Mouse (Mus musculus) left cerebral cortex, adult 2 months (tissue): Measurements from ENCODE around the gene Slc2a3. TPM values are rescaled to one million over a fixed set of nuclear protein-coding genes. Genes with fewer than 3 reads are reported as not detected.

ENCODE experiments used
- DNase-seq, 2 experiments: peaks; one replicate each; pipeline ENCODE4 v3.0.0; 2021 to 2022; ENCODE audit warnings: low spot score in 2 of 2, mixed read lengths in 1 of 2; ENCODE audit errors: extremely low spot score in 1 of 2
- H3K27ac ChIP-seq: fragments of 200-600 bp; 2 replicates; pipeline ENCODE4 v1.8.1; 2022
- H3K4me3 ChIP-seq: fragments of 200-600 bp; 2 replicates; pipeline ENCODE4 v1.8.1; 2022
- CTCF ChIP-seq: fragments of 200-600 bp; IDR thresholded peaks from 2 replicates; pipeline ENCODE4 v1.8.1; 2022; ENCODE audit warnings: antibody characterized with exemption, mild to moderate bottlenecking, moderate library complexity
- intact Hi-C: fragments of 180-260 bp; cut with DNase I; formaldehyde crosslinking; loops from one replicate; pipeline ENCODE4 v1.15.1; 2025
- microRNA-seq, 2 experiments: library from miRNA; unstranded; fragments of <30 nt; microRNA quantifications; one replicate each; pipeline ENCODE4 v1.2.0; 2021
- total RNA-seq, 2 experiments: library from RNA; stranded (reverse); gene quantifications; 2 replicates each; pipeline ENCODE4 v1.2.3; 2021

Gene Slc2a3
- total RNA-seq, 2 experiments from 2014 or later, result 111 to 128 TPM

DNA sequence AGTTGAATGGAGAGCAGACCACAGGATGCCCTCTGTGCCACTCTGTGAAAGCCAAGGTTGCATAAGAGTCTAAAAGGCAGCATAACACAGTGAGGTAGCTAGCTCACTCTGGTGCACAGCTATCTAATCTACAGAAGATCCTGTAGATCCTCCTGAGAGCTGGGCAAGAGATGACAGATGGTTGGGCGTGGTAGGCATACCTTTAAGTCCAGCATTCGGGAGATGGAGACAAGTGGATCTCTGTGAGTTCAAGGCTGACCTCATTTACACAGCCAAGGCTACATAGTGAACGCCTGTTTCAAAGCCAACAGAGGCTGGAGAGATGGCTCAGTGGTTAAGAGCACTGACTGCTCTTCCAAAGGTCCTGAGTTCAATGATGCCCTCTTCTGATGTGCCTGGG, 106.0 kb downstream of the Slc2a3 start:
- intact Hi-C loops, result no loop called here
- H3K4me3 ChIP-seq, result no peak overlapping the region
- H3K27ac ChIP-seq, result no peak overlapping the region
- no peak for TF ChIP-seq CTCF
- DNase-seq, result no peak

DNA sequence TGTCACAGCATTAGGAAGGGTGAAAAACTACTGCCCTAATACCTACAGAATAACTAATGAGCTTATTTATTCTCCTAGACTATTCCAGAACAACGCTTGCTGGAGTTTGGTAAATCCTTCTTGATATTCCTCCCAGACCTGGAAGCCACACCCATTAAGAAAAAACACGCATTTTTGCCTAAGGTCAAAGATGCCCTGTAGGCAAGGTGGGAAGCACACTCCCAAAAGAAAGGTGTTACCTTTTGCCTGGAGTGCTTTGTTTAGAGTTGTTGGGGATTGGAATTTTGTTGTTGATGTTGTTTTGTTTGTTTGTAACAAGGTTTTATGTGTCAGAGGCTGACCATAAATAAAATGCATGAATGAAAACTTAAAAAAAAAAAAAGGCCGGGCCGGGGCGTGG, 111.4 kb downstream of the Slc2a3 start:
- intact Hi-C loops, result no loop called here
- Histone ChIP-seq H3K27ac (no peak overlapping the region), H3K4me3 (no peak overlapping the region)
- TF ChIP-seq CTCF, result no peak
- DNase-seq, result no peak

DNA sequence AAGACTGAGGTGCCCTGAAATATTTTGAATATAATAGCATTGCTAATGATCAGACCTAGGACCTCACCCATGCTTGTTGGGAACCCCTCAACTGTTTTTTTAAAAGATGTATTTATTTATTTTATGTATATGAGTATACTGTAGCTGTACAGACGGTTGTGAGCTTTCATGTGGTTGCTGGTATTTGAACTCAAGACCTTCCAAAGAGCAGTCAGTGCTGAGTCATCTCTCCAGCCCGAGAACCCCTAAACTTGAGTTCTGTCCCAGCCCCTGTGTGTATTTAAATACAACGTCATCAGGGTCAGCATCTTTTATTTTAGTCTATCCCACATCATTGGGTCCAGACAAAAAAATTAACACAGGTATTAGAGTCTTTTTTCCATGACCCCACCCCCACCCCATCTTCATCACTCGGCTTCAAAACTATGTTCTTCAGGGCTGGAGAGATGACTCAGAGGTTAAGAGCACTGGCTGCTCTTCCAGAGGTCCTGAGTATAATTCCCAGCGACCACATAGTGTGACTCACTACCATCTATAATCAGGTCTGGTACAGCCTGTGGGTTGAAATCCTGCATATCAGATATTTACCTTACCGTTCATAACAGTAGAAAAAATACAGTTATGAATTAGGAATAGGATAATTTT, 111.9 kb downstream of the Slc2a3 start:
- TF ChIP-seq CTCF, result no peak
- no peak overlapping the region for H3K27ac ChIP-seq
- no peak for DNase-seq
- intact Hi-C loops, result no loop called here
- no peak overlapping the region for H3K4me3 ChIP-seq

DNA sequence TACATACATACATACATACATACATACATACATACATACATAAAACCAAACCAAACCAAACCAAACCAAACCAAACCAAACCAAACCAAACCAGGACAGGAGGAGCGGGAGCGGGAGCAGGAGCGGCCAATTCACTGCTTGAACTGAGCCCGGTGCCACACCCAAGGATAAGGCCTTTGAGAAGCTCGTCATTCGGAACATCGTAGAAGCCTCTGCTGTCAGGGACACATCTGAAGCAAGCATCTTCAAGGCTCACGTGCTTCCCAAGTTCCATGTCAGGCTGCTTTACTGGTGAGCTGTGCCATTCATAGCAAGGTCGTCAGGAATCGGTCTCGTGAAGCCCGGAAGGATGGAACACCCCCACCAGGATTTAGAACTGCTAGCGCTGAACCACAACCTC, 114.7 kb downstream of the Slc2a3 start:
- intact Hi-C loops, result no loop called here
- DNase-seq, result no peak
- H3K4me3 ChIP-seq, result no peak overlapping the region
- no peak overlapping the region for H3K27ac ChIP-seq
- no peak for TF ChIP-seq CTCF

DNA sequence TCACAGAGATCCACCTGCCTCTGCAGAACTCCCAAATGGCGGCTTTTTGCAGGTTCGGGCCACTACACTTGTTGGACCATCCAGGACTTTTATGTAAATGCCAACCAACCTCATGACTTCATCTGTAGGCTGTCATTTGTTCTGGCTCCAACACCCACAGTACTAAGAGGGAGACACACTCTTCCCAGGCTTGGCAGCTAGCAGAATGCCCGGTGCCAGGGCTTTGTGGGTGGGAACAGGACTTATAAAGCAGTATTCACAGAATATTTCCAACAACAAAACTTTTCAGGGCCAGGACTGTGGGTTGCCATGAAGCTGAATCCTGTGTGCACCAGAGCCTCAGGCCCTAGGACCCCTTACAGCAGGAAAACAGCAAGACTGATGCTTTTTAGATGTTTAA, 118.8 kb downstream of the Slc2a3 start:
- TF ChIP-seq CTCF, result no peak
- peak; percentile 46 to 69 for DNase-seq

More for the DNA sequence above, 118.8 kb downstream of the Slc2a3 start:
- Histone ChIP-seq H3K4me3 (no peak overlapping the region), H3K27ac (peak overlapping the region; percentile 59)
- intact Hi-C loops, result loop anchor here (2.0 kb wide), 1 partner anchor 118 kb away; the partner anchor contains the start of gene Slc2a3

Small RNAs within 50 kb of the gene (microRNA-seq; reads per million reads assigned to microRNA genes)
- 0.73 to 1.2 reads per million in 2 experiments for gene Mir7231

Other genes starting within 250 kb of the Slc2a3 start
- not detected for gene Aicda, start 247.8 kb downstream of the Slc2a3 start, total RNA-seq
- gene Apobec1, start 199.2 kb downstream of the Slc2a3 start, total RNA-seq, result 1 to 10 TPM; 1.3 to 1.9 TPM
- not detected for gene Gdf3, start 191.6 kb downstream of the Slc2a3 start, total RNA-seq
- not detected for gene Dppa3, start 175.2 kb downstream of the Slc2a3 start, total RNA-seq
- not detected for gene Nanog, start 94.2 kb downstream of the Slc2a3 start, total RNA-seq
- 10 to 100 TPM; 28.4 to 29.2 TPM for gene Foxj2, start 18.3 kb upstream of the Slc2a3 start, total RNA-seq
- gene C3ar1, start 54.5 kb upstream of the Slc2a3 start, total RNA-seq, result under 1 TPM; 0.47 to 0.75 TPM
- gene Necap1, start 72.8 kb upstream of the Slc2a3 start, total RNA-seq, result 100 to 1,000 TPM; 171 to 192 TPM
- under 1 TPM; 0.58 to 0.86 TPM for gene Clec4a1, start 120.2 kb upstream of the Slc2a3 start, total RNA-seq
- 1 to 10 TPM; 1.5 to 2.0 TPM for gene Clec4a3, start 150.9 kb upstream of the Slc2a3 start, total RNA-seq
- not detected for gene Clec4a4, start 188.7 kb upstream of the Slc2a3 start, total RNA-seq
- not detected for gene Clec4b1, start 248.3 kb upstream of the Slc2a3 start, total RNA-seq